Mouse (Mus musculus) left cerebral cortex, adult 11 months (tissue): ENCODE data around the gene Sgk2.

Experiments
- DNase-seq: peaks from one replicate; pipeline ENCODE4 v3.0.0; 2022; ENCODE audit warnings: low spot score

Gene Sgk2

GRCm38 (mm10) chr2:162991394-162992083 is 4.4 kb downstream of the Sgk2 start:
- no peak for DNase-seq

GRCm38 (mm10) chr2:162992084-162992437 is 4.9 kb downstream of the Sgk2 start:
- no peak for DNase-seq

GRCm38 (mm10) chr2:162993881-162994616 is 6.9 kb downstream of the Sgk2 start:
- no peak for DNase-seq

- DNase-seq: peak; percentile 41
These were observed 11.5 kb downstream of the Sgk2 start for GRCm38 (mm10) chr2:162998528-162999230.

GRCm38 (mm10) chr2:162999744-163000143 is 12.6 kb downstream of the Sgk2 start:
- DNase-seq: no peak

GRCm38 (mm10) chr2:163001071-163001470 is 13.9 kb downstream of the Sgk2 start:
- DNase-seq: no peak

GRCm38 (mm10) chr2:163007299-163007698 is 20.2 kb downstream of the Sgk2 start:
- no peak for DNase-seq

- DNase-seq: peak; percentile 86
These were observed 30.0 kb downstream of the Sgk2 start, which contains the start of gene Ift52 for GRCm38 (mm10) chr2:163016916-163017743. Gene Ift52, plus strand, starts transcription at chr2:163017354.

- DNase-seq: no peak
These were observed 44.2 kb downstream of the Sgk2 start for GRCm38 (mm10) chr2:163031289-163031688.

GRCm38 (mm10) chr2:163031757-163032156 is 44.6 kb downstream of the Sgk2 start:
- no peak for DNase-seq

- DNase-seq: no peak
These were observed 45.5 kb downstream of the Sgk2 start for GRCm38 (mm10) chr2:163032622-163033021.

GRCm38 (mm10) chr2:163039940-163040339 is 52.8 kb downstream of the Sgk2 start:
- no peak for DNase-seq

- peak; percentile 44 for DNase-seq
These were observed 61.0 kb downstream of the Sgk2 start for GRCm38 (mm10) chr2:163048125-163048524.

- no peak for DNase-seq
These were observed 62.0 kb downstream of the Sgk2 start for GRCm38 (mm10) chr2:163049116-163049515.

GRCm38 (mm10) chr2:163051691-163052090 is 64.6 kb downstream of the Sgk2 start:
- DNase-seq: no peak

GRCm38 (mm10) chr2:163052101-163052500 is 65.0 kb downstream of the Sgk2 start:
- DNase-seq: no peak

GRCm38 (mm10) chr2:163052826-163053225 is 65.7 kb downstream of the Sgk2 start:
- no peak for DNase-seq

- peak; percentile 69 for DNase-seq
These were observed 67.3 kb downstream of the Sgk2 start, which contains the start of gene Mybl2 for GRCm38 (mm10) chr2:163054335-163054840. Gene Mybl2, plus strand, starts transcription at chr2:163054687.

- DNase-seq: no peak
These were observed 67.9 kb downstream of the Sgk2 start for GRCm38 (mm10) chr2:163054891-163055494.

GRCm38 (mm10) chr2:163055715-163056114 is 68.6 kb downstream of the Sgk2 start:
- no peak for DNase-seq

GRCm38 (mm10) chr2:163056584-163056983 is 69.5 kb downstream of the Sgk2 start:
- DNase-seq: no peak
